Mouse (Mus musculus): Measurements from ENCODE around the gene Samd1.
"Not testable (repeated sequence)": the region's sequence is repeated elsewhere in the genome, so short reads cannot be mapped to it uniquely, and the experiment has no call there.

The Samd1 gene

GRCm38 (mm10) chr8:83983222-83983621, 14.2 kb upstream of the Samd1 start:
- DNase-seq (ENCODE audit: low spot score) = not testable (repeated sequence)

GRCm38 (mm10) chr8:83989243-83989642, 8.2 kb upstream of the Samd1 start:
- DNase-seq (ENCODE audit: low spot score) = no peak

- no peak for DNase-seq (ENCODE audit: low spot score)
Observed at GRCm38 (mm10) chr8:83990170-83990569, 7.3 kb upstream of the Samd1 start.

- DNase-seq (ENCODE audit: low spot score) = no peak
Observed at GRCm38 (mm10) chr8:83992488-83992887, 5.0 kb upstream of the Samd1 start.

GRCm38 (mm10) chr8:83994030-83994429, 3.4 kb upstream of the Samd1 start:
- no peak for DNase-seq (ENCODE audit: low spot score)

- no peak for DNase-seq (ENCODE audit: low spot score)
Observed at GRCm38 (mm10) chr8:83995973-83996372, 1.5 kb upstream of the Samd1 start.

GRCm38 (mm10) chr8:83996567-83997505, 636 bp upstream of the Samd1 start:
- peak; percentile 90 for DNase-seq (ENCODE audit: low spot score)

GRCm38 (mm10) chr8:83998231-83999056, 972 bp downstream of the Samd1 start:
- peak; percentile 81 for DNase-seq (ENCODE audit: low spot score)

- no peak for DNase-seq (ENCODE audit: low spot score)
Observed at GRCm38 (mm10) chr8:83999057-83999705, 1.7 kb downstream of the Samd1 start.

- DNase-seq (ENCODE audit: low spot score) = no peak
Observed at GRCm38 (mm10) chr8:83999825-84000224, 2.4 kb downstream of the Samd1 start.

- no peak for DNase-seq (ENCODE audit: low spot score)
Observed at GRCm38 (mm10) chr8:84001281-84002000, 4.0 kb downstream of the Samd1 start, which contains the start of gene 1700067K01Rik. TSS of gene 1700067K01Rik (plus strand) at chr8:84001502.

- DNase-seq (ENCODE audit: low spot score) = peak; percentile 72
Observed at GRCm38 (mm10) chr8:84002957-84003611, 5.6 kb downstream of the Samd1 start.

- no peak for DNase-seq (ENCODE audit: low spot score)
Observed at GRCm38 (mm10) chr8:84003612-84004246, 6.3 kb downstream of the Samd1 start.

GRCm38 (mm10) chr8:84004533-84005201, 7.2 kb downstream of the Samd1 start:
- peak; percentile 95 for DNase-seq (ENCODE audit: low spot score)

- DNase-seq (ENCODE audit: low spot score) = not testable (repeated sequence)
Observed at GRCm38 (mm10) chr8:84005502-84005901, 8.0 kb downstream of the Samd1 start.

- no peak for DNase-seq (ENCODE audit: low spot score)
Observed at GRCm38 (mm10) chr8:84008362-84008761, 10.9 kb downstream of the Samd1 start.

GRCm38 (mm10) chr8:84009876-84010275, 12.4 kb downstream of the Samd1 start:
- peak; percentile 91 for DNase-seq (ENCODE audit: low spot score)

GRCm38 (mm10) chr8:84010625-84011611, 13.4 kb downstream of the Samd1 start:
- DNase-seq (ENCODE audit: low spot score) = peak; percentile 86

Data from MN1 (cell line).